Mouse (Mus musculus): ENCODE data around the gene Spon2.

The Spon2 gene

DNA sequence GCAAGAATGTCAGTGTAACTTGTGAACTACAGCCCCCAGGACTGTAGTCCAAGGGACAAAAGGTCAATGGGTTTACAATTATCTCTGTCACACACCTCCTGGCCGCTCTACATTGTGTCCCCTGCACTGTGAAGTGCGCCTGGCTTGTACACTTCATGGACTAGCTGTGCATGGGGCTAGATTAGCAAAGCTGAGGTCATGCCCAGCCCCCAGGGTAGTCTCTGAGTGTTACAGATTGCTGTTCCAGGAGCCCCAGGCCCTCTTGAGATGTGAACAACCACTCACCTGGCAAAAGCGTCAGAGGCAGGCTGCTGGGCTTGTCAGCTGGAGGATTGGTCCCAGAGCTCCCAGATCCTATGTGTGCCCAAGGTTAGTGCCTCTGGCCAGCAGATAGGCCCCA is 592 bp downstream of the Spon2 start:
- CTCF ChIA-PET: no interaction called here

DNA sequence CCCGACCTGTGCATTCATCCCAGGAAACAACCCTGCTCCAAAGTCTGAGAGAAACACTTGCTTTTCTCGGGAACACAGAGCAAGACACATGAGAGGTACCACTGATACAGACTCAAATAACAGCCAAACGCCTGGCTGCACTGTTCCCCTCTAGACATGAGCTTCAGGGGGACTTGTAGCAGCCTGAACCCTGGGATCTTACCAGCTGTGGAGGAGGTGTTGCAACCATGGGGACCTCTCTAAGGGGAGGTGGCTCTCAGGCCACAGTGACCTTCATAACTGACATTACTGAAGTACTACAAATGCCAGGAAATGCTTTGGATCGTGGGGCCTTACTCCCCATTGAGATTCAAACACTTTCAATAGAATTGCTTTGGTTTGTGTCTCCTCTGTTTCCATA is 3.5 kb downstream of the Spon2 start:
- CTCF ChIA-PET: no interaction called here

DNA sequence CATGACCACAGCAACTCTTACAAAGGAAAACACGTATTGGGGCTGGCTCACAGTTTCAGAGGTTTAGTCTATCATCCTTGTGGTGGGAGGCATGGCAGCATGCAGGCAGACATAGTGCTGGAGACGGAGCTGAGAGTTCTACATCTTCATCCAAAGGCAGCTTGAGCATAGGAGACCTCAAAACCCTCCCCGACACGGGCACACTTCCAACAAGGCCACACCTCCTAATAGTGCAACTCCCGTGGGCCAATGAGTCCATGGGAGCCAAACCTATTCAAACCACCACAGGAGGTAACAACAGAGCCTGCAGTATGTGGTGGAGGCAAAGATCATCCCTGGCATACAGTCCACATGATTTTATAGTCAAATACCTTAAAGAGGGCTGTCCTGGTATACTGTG is 7.0 kb downstream of the Spon2 start:
- CTCF ChIA-PET: no interaction called here

DNA sequence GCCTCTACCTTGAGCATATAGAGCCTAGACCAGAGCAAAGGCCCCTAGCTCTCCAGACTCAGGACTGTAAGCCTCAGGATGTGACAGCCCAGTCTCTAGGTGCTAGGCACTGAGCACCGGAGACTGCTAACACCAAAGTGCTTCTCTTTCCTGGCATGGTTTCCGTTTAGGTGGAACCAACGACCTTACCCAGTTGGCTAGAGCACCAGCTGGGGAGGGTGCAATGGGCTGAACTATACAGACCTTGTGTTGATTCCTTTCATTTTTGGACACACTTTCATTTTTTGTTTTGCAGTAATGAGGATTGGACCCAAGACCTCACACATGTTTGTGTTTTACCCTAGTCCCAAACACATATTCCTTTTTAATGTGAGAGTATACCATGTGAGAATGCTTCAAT is 7.7 kb downstream of the Spon2 start:
- CTCF ChIA-PET: interaction anchor here (0.6 kb wide), 1 partner anchor 9 kb away, joined by 3 read pairs; no protein-coding TSS in a partner anchor

DNA sequence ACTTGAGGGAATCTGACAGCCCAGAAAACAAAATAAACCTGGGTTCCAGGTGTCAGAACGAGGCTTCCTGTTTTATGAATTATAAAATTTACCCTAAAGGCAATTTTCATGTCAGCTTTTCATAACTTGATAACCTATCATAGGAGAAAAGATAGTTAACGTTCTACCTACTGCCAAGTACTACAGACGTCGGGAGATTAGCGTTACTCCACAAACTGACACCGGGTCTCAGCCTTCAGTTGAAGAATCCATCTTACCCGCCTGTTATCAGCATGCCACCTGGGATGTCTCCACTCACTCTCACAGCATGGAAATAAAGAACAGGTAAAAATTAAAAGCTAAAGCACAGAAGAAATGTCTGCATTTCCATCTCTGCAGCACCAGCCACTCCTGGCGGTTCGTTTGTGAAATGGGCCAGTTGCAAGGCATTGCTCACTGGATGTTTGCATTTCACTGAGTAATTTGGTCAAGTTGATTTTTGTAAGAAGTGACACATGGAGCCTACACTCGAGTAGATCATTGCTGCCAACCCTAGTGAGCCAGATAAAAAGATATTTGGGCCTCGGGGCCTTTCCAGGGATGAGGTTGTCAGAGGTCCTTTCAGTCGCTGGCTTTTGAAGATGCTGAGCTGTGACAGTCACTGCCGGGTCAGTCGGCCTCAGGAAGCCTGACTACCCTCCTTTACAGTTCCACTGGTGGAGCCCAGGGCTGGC is 9.6 kb downstream of the Spon2 start:
- CTCF ChIA-PET: no interaction called here

DNA sequence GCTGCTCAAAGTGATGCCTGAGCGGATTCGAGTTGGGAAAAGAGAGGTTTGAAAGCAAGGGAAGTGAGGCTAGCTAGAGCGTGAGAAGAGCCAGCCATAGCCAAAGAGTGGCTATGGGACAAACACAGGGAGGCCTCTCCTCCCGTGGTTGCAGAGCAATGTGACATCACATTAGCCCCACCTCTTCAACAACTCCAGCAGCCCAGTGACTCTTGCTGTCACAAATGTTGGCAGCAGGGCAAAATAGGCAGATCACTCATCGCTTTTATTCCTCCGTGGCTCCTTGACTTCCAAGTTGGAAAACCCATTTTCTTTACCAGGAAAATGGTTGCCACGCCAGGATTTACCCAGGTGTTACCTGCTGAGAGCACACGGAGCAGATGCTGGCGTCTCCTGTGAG is 11.1 kb downstream of the Spon2 start:
- CTCF ChIA-PET: no interaction called here

DNA sequence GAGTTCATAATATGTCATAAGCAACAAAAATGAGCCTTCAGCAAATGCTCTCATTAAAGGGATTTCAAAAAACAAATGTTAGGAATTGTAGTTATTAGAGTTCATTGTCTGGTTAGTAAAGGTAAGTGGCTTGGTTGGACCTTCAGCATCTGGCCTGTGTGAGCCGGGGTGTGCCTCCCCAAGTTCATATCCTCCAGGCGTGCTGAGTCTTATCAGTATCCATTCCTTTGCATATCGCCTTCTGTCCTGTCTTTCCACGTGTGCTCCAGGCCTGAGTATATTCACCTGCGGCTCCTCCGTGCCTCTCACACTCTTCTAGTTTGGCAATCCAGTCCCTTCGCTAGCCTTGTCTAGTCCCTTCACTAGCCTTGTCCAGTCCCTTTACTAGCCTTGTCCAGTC is 11.9 kb downstream of the Spon2 start:
- CTCF ChIA-PET: no interaction called here

DNA sequence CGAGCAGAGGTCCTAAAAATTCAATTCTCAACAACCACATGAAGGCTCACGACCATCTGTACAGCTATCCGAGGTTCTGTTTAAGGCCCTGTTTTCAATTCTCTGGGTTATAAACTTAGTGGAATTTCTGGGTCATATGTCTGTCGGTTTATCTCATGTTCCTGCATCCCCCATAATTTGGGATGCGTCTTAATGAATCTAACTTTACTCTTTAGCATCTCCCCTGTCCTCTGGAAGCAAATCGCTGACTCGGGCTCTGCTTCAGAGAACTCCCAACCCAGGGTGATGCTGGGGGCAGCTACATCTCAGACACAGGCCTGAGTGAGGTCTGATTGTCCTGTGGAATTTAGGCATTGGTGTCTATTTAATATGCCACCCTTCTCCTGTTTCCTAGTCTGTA is 14.0 kb downstream of the Spon2 start:
- CTCF ChIA-PET: no interaction called here

DNA sequence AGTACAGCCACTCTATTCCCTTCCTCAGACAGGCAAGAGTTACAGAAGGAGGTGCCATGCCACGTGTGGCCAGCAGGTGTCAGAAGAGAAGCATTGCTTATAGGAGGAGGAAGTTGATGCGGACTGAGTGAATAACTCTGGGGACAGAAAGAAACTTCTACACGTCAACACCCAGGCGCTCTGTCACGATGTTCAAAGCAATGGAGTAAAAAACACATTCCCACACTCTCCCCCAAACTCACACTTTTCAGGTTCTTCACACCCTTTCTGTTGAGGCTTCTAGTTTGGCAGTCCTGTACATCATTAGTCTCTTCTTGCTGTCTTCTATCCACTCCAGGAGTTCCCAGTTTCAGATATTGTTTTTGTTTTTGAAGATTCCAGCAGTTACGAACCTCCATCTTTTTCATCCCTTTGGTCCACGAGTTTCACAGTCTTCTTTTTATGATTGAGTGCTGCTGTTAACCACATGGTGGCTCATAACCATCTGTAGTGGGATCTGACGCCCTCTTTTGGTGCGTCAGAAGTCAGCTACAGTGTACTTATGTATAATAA is 14.5 kb downstream of the Spon2 start:
- CTCF ChIA-PET: no interaction called here

DNA sequence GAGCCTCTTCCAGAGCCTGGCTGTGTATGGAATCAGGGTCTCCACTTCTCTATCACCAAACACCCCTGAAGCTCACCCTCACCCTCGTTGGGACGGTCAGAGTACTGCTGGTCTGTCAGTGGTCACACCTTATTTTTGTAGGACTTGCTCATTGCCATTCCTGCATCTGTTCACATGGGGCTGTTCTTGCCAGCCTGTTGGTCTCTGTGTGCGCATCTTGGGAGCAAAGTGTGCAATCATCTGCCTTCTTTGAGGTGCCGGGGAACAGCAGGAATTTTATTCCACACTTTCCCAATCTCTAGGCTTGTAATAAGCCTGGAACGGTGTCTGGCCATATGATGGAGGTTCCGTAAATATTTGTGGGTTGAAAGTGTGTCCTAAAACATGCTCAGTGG is 15.1 kb downstream of the Spon2 start:
- CTCF ChIA-PET: interaction anchor here (0.6 kb wide), 1 partner anchor 242 kb away, joined by 5 read pairs; no protein-coding TSS in a partner anchor

DNA sequence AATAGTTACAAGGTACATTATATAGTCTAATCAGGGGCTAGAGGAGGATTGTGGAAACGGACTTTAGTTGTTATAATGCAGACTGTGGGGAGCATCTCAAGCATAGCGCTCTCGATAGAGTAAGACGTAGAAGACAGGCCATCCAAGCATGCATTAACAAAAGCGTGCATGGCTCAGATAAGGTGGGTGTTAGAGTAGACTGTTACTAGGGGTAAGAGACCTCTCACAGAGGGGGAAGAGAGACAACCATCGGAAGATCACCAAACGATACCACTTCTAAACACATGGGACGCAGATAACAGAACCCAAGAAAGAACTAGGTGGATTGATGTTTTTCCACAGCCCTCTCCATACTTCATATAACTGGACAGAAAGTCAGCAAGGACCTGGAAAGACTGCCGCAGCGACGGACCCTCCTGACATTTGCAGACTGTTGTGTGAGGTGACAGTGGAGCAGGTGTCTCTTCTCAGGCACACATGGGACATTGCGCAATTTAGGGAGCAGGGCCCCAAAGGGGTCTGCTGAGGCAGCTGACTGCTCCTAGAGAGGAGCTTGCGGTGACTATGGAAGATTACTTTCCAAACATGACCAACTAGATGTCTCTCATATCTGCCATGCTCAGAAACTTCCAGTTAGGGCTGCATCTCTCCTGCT is 15.6 kb downstream of the Spon2 start:
- CTCF ChIA-PET: interaction anchor here (0.6 to 0.7 kb wide), 2 partner anchors 237 to 243 kb away, joined by 5 to 13 read pairs; no protein-coding TSS in a partner anchor

DNA sequence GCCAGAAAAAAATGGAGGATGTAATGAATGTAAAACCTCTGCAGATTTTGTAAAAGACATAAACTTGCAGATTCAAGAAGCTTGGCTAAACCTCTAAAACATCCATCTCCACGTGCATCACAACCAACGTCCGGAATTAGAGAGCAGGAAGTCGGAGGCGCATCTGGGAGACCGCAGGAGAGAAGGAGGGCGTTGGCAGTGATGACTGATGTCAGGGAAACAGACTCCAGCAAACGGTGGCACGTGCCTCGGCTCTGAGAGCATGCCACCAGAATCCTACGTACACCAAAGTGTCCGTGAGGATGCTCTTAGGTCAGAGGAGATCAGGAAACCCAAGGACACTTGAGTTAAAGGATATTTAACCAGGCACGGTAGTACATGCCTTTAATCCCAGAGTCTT is 16.6 kb downstream of the Spon2 start:
- CTCF ChIA-PET: no interaction called here

DNA sequence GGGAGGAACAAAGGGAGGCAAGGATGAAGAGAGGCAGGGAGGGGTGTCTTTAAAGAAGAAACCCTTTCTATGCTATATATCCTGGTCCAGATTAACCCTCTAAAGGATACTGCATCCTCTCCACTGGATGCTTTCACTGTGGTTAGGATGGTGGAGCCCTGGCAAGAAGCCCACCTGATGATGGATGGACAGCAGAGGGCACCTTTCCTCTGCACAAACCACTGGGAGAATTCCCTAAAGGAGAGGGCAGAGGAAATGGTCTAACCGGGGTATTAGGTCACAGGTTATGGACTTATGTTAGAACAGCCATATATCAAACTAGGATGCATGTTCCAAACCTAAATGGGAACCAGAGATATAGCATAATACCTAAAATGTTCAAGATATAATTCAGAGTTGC is 18.2 kb downstream of the Spon2 start:
- CTCF ChIA-PET: interaction anchor here (0.7 kb wide), 1 partner anchor 69 kb away, joined by 8 read pairs; no protein-coding TSS in a partner anchor

DNA sequence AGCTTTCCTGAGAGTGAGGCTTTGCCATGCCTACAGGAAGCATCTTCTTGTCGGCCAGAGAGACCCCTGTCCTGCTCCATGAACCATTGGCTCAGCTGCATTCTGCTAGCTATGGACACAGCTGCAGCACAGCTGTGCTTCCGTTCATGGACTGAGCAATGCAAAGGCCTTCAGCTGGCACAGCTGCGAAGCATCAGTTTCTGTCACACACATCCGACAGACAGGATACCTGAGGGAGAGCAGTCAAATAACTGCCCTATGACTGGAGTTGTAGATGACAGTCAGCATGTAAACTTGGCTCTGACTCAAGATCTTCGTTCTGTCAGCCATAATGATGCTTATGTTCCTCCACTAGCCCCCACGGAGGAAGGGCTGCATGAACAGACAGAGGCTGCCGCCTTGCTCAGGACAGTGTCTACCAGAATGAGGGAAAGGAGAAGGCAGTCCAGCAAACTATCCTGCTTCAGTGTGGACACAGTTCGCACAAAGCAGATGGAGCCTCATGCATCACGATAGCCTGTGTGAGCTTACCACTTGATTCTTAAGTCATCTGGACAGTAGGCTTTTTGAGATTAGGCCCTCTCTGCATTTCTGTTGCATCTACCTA is 22.9 kb downstream of the Spon2 start:
- CTCF ChIA-PET: no interaction called here

DNA sequence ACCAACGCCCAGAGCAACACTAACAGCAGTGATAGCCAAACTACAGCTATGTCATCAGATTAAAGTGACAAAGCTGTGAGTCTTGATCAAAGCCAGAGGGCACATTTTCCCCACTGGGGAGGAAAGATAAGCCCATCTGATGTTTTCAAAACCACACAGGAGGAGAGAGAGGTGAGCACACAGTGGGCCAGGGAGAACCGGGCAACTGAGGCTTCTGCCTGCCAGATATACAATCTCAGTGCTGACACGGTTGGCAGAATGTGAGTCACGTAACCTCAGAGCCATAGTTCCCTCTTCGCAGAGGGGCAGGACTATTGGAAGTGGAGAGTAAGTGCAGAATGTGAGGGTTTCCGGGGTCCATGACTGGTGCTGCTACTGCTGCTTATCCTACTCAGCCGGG is 24.7 kb downstream of the Spon2 start:
- CTCF ChIA-PET: no interaction called here
